Mouse (Mus musculus) 3T3-L1 (cell line): ENCODE measurements around the gene Fcrl6.

Experiments
- DNase-seq: peaks from one replicate; pipeline ENCODE4 v3.0.0-alpha.2; 2015; ENCODE audit warnings: low read depth, low spot score

The Fcrl6 gene

DNA sequence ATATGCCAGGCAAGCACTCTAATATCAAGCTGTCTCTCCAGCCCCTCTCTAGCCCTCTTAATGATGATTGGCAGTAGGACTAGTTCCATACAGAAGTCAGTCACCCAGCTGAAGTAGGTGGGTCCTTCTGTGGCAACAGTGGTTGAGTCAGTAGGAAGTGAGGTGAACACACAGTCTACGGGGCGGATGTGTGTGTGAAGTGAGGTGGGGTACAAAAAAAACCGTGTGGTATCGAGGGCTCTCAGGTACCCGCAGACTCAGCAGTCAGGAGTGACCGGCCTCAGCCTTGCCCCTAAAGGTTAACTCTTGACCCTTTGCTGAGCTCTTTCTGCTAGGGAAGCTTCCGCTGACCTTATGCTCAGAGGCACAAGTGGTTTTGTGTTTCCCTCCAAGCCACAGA lies 53.9 kb downstream of the Fcrl6 start:
- DNase-seq = no peak
